Comparison of ENCODE assay signal across 9 mouse cellular contexts in the genomic region with DNA sequence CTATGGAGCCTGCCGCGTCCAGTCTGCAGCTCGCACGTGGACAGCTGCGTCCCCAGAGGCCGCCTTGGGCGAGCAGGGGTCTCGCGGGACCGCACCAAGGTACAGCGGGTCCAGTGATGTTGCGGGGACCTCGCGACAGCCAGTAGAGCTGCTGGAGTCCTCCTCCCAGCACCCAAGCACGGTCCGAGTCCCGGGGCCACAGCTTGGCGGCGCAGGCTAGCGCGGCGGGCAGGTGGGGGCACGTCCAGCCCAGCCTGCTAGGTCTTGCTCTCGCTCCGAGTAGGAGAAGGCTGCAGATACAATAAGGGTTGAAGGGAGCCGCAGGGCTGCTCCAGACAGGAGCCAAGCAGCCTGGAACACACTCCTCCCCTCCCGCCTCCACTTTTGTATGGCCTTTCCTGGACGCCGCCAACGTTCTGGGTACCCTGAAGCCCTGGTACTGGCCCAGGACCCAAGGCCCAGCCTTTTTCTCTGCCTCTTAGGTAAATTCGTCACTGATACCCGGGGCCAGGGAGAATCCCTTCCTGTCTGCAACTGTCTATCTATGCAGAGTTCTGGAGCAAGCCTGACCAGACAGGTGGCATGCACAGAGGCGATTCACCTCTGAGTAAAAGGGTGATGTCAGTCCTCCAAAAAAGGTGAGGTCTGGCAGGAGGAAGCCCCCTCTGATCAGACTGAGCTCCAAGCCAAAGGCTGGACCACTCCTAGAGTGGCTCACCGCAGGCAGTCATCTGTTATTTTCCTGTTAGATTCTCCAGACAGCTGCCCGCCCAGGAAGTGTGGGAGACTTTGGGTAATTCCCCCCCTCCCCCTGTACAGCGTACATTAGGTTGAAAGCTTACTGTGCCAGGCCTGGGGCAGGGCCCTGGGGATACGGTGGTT. TPM values are rescaled to one million over a fixed set of nuclear protein-coding genes. Genes with fewer than 3 reads are reported as not detected.
DNase-seq lines count a peak whose midpoint lies in the region; ATAC-seq and TF ChIP-seq lines count a peak whose summit lies in the region.
"Had no signal": no experiment of that assay in that cellular context is flagged by ENCODE, and none has a peak within 500 bp of the region (broad histone marks: within the 10 kb centered on the region; RNA-seq: fewer than 3 reads in every experiment).

Gene Fermt1, minus strand, starts transcription at position 581 of the 882 bp plus-strand sequence.

- no peaks in the 10 kb centered on the region for H3K9me3 ChIP-seq in ES-Bruce4 (replicated peaks; ENCODE audit: control insufficient read depth, insufficient read depth, low read length, poor library complexity, severe bottlenecking)
- no peaks in the 10 kb centered on the region for H3K9me3 ChIP-seq in neural tube, embryonic 12.5 days

- H3K4me1 ChIP-seq in ES-Bruce4 (ENCODE audit: control insufficient read depth, insufficient read depth, low read length): no peaks in the 10 kb centered on the region
- H3K4me1 ChIP-seq in neural tube, embryonic 12.5 days: peaks cover 15% of the 10 kb centered on the region

- H3K27me3 ChIP-seq in ES-Bruce4 (ENCODE audit: control insufficient read depth, insufficient read depth, low read length, poor library complexity, severe bottlenecking): 0 out of 2 replicates have a peak, but pooled peaks cover 3% of the 10 kb centered on the region
- peaks cover 36% of the 10 kb centered on the region for H3K27me3 ChIP-seq in neural tube, embryonic 12.5 days (replicated peaks)

- peak; percentile 10 for DNase-seq in adrenal gland, postnatal 25 days
- no peak for DNase-seq in adrenal gland, adult 8-10 months
- DNase-seq in gonadal fat pad, adult 2 months (ENCODE audit: low read depth): peak; percentile 52
- DNase-seq in kidney, postnatal 36 days: peak; percentile 47 to 73
- DNase-seq in gastrocnemius, postnatal 10 days: no peak

- ATAC-seq in neural tube, embryonic 12.5 days (ENCODE audit: low FRiP score, low read depth): peak; percentile 77
- no peak for ATAC-seq in CD4-positive, CD25-positive, alpha-beta regulatory T cell, adult 4 months

- peak within 1 kb of the TSS; percentile 62 for H3K9ac ChIP-seq in ES-Bruce4 (ENCODE audit: low read depth, poor library complexity, severe bottlenecking)
- peak within 1 kb of the TSS; percentile 46 for H3K9ac ChIP-seq in neural tube, embryonic 12.5 days

- peak within 1 kb of the TSS; percentile 75 for H3K4me2 ChIP-seq in neural tube, embryonic 12.5 days (replicated peaks)

- TF ChIP-seq CTCF in ES-Bruce4 (IDR thresholded peaks at IDR 0.05; ENCODE audit: low read depth, low read length): no peak

- no peak for TF ChIP-seq POLR2A in ES-Bruce4 (IDR thresholded peaks at IDR 0.05; ENCODE audit: insufficient read depth, low read length)

- WGBS in neural tube, embryonic 12.5 days: 3% methylated on average over 37 of the region's 37 CpGs

- TF ChIP-seq EP300 in ES-Bruce4 (IDR thresholded peaks at IDR 0.05; ENCODE audit: insufficient read depth, low read depth, low read length): no peak

- no peak within 1 kb of the TSS for H3K27ac ChIP-seq in ES-Bruce4 (ENCODE audit: insufficient read depth, low read length)
- no peak within 1 kb of the TSS for H3K27ac ChIP-seq in neural tube, embryonic 12.5 days

- peak within 1 kb of the TSS; percentile 67 for H3K4me3 ChIP-seq in ES-Bruce4 (ENCODE audit: low read depth, low read length)
- peak within 1 kb of the TSS; percentile 30 for H3K4me3 ChIP-seq in neural tube, embryonic 12.5 days
- H3K4me3 ChIP-seq: erythroblast, embryonic 14.5 days had no signal

- no peaks in the 10 kb centered on the region for H3K36me3 ChIP-seq in ES-Bruce4 (ENCODE audit: control insufficient read depth, insufficient read depth, low read length, poor library complexity, severe bottlenecking)
- H3K36me3 ChIP-seq in neural tube, embryonic 12.5 days: no peaks in the 10 kb centered on the region

RNA-seq across cellular contexts. Expression of gene Fermt1, which starts in this region (rescaled TPM):
- not detected in 2 replicates for total RNA-seq in adrenal gland, postnatal 25 days (2021)
- not detected for total RNA-seq in adrenal gland, adult 8-10 months (2022)
- polyA plus RNA-seq in ES-Bruce4 (2011; ENCODE audit: insufficient read depth, insufficient read length, low read depth, missing spikeins): 9.1 and 12.1 TPM in 2 replicates
- polyA plus RNA-seq in gonadal fat pad, adult 2 months (2012; rRNA removed): 3.1 and 5.4 TPM in 2 replicates
- polyA plus RNA-seq in neural tube, embryonic 12.5 days (2016; fragmentation: Nextera tagmentation; extraction: Ambion mirVana): 1.8 and 2.2 TPM in 2 replicates
- polyA plus RNA-seq in CD4-positive, CD25-positive, alpha-beta regulatory T cell, adult 4 months (2017; shearing (Covaris generic)): under 1 TPM in 1 of 2 experiments, not detected in 1; 0.22 TPM
- total RNA-seq in gastrocnemius, postnatal 10 days (2021): not detected

Comparison
In these comparisons a context has a peak if more than half of its experiments do, and no peak if none do; other contexts are left out.
1. Peak in DNase-seq in adrenal gland, postnatal 25 days; RNA of the gene not detected or under 1 TPM.
2. DNase-seq: peak in gonadal fat pad, adult 2 months (single experiment) and kidney, postnatal 36 days (2 of 2); none in adrenal gland, adult 8-10 months (single experiment) and gastrocnemius, postnatal 10 days (single experiment).